Mouse (Mus musculus) heart, postnatal 0 days (tissue): Measurements from ENCODE around the gene Gper1. TPM values are rescaled to one million over a fixed set of nuclear protein-coding genes. Genes with fewer than 3 reads are reported as not detected.

ENCODE experiments used
- ATAC-seq: fragments of 200-750 bp; cut with Nextera tagmentation; 2 replicates; pipeline ENCODE4 v1.8.0; 2017; ENCODE audit warnings: low read depth, moderate number of reproducible peaks, moderate library complexity; ENCODE audit not compliant: insufficient read depth
- DNase-seq: peaks from one replicate; pipeline ENCODE4 v3.0.0-alpha.2; 2016; ENCODE audit warnings: low spot score
- H3K27ac ChIP-seq: fragments of 300-500 bp; sonication (generic); 2 replicates; pipeline ENCODE4 v1.5.1; 2014; ENCODE audit warnings: low read depth, mild to moderate bottlenecking
- H3K27me3 ChIP-seq: fragments of 300-500 bp; sonication (generic); 2 replicates; pipeline ENCODE4 v1.6.1; 2014; ENCODE audit warnings: low read length, mixed read lengths; ENCODE audit not compliant: control insufficient read depth, insufficient read depth
- H3K36me3 ChIP-seq: fragments of 300-500 bp; sonication (generic); replicated peaks from 2 replicates; pipeline ENCODE4 v1.6.1; 2014; ENCODE audit warnings: low read length, mixed read lengths; ENCODE audit not compliant: control insufficient read depth, insufficient read depth
- H3K4me1 ChIP-seq: fragments of 300-500 bp; sonication (generic); 2 replicates; pipeline ENCODE4 v1.6.1; 2014; ENCODE audit warnings: antibody characterized with exemption; ENCODE audit not compliant: control insufficient read depth, insufficient read depth
- H3K4me2 ChIP-seq: fragments of 300-500 bp; sonication (generic); 2 replicates; pipeline ENCODE4 v1.6.1; 2014; ENCODE audit warnings: low read depth, mild to moderate bottlenecking, low read length, moderate library complexity
- H3K4me3 ChIP-seq: fragments of 300-500 bp; sonication (generic); 2 replicates; pipeline ENCODE4 v1.5.1; 2014; ENCODE audit warnings: low read depth, low read length
- H3K9ac ChIP-seq: fragments of 300-500 bp; sonication (generic); replicated peaks from 2 replicates; pipeline ENCODE4 v1.6.1; 2014; ENCODE audit warnings: low read depth, low read length, mixed read lengths
- H3K9me3 ChIP-seq: fragments of 300-500 bp; sonication (generic); replicated peaks from 2 replicates; pipeline ENCODE4 v1.6.1; 2016; ENCODE audit warnings: low read length; ENCODE audit not compliant: control insufficient read depth
- CTCF ChIP-seq: IDR thresholded peaks from 2 replicates; pipeline ENCODE4 v1.5.1; 2016; ENCODE audit warnings: antibody characterized with exemption, control low read depth, low read depth
- EP300 ChIP-seq: IDR thresholded peaks from 2 replicates; pipeline ENCODE4 v1.6.1; 2016; ENCODE audit warnings: antibody characterized with exemption, low read depth
- WGBS: fragments of 180-500 bp; shearing (Covaris S2); extraction: QIAGEN DNeasy Blood & Tissue Kit; methylation state at CpG from one replicate; pipeline ENCODE4 v1.1.7; 2014; 5-methylcytosine and 5-hydroxymethylcytosine counted together
- polyA plus RNA-seq: library from polyadenylated mRNA; unstranded; fragments of >200 nt; fragmentation: Nextera tagmentation; extraction: Ambion mirVana; gene quantifications from 2 replicates; pipeline ENCODE4 v1.2.1, GENCODE M21; 2015
- total RNA-seq: library from RNA; depleted of rRNA; stranded (reverse); fragments of >200 nt; gene quantifications from 2 replicates; pipeline ENCODE4 v1.2.3, GENCODE M21; 2014; ENCODE audit warnings: low replicate concordance

The Gper1 gene
- total and polyA plus RNA-seq, 2 experiments from 2014 or later: 1.3 to 2.0 TPM

DNA sequence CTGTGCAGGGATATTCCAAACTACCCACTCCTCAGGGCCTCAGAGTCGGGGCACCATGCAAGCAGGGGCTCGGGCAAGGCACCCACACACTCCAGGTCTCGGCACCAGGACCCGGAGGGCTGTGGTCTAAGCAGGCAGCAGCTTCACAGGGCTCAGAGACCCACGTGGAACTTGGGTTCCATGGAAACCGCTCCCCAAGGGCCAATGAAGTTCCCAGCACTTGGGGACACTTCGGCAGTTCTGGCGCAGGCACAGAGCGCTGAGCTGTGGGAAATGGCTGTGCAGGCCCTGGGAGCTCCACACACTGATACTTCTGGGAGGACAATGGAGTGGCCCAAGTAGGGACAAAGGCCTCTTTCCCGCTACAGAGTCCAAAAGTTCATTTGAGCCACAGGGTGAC is 30.1 kb downstream of the Gper1 start:
- TF ChIP-seq CTCF (no peak), EP300 (no peak)
- Histone ChIP-seq H3K4me2 (no peak overlapping the region), H3K9ac (no peak overlapping the region), H3K9me3 (no peaks in the 10 kb centered on the region), H3K27ac (no peak overlapping the region), H3K4me3 (no peak overlapping the region), H3K27me3 (no peaks in the 10 kb centered on the region), H3K4me1 (peaks cover 6% of the 10 kb centered on the region; the same call in 1 of the 2 replicates), H3K36me3 (no peaks in the 10 kb centered on the region)
- no peak for ATAC-seq
- WGBS: 87% methylated on average over 10 of the region's 10 CpGs
- DNase-seq: no peak

DNA sequence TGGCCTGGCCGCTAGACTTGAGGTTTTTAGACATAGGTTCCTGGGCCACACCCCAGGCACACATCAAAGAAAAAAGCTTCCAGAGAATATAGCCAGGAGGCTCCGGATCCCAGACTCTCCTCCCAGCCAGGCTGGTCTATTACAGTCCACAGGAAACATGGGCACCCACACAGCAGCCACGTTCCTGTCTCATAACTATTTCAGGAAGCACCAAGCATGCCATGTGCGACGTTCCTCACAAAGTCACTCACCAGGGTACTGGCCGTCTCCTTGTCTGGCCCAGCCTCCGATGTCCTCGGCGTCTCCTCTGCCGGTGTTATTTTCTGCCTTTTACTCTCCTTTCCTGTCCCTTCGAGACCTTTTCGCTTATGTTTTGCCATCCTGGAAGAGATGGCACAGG is 32.2 kb downstream of the Gper1 start:
- TF ChIP-seq EP300 (no peak), CTCF (no peak)
- Histone ChIP-seq H3K36me3 (no peaks in the 10 kb centered on the region), H3K4me1 (0 out of 2 replicates have a peak, but pooled peaks cover 4% of the 10 kb centered on the region), H3K9ac (no peak overlapping the region), H3K4me2 (no peak overlapping the region), H3K4me3 (no peak overlapping the region), H3K27me3 (no peaks in the 10 kb centered on the region), H3K9me3 (no peaks in the 10 kb centered on the region), H3K27ac (no peak overlapping the region)
- no peak for DNase-seq
- no peak for ATAC-seq
- WGBS: 88% methylated on average over 12 of the region's 12 CpGs

DNA sequence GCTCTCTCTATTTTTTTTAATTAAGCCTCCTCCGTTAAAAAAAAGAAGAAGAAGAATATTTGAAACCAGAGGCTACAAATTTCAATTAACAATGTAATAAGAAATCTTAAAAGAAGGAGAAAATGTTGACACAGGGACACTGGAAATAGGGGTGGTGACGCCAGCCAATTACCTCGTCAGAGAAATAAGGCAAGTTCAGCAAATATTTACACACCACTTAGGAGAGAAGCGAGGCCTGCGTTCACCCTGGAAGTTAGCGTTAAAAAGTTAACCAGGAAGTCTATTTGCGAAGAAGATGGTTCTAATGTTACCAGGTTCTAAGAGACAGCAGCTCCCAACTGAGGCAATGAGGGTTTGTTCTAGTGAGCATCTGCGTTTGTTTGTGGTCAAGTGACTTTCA is 34.3 kb downstream of the Gper1 start:
- WGBS: 88% methylated on average over 8 of the region's 8 CpGs

DNA sequence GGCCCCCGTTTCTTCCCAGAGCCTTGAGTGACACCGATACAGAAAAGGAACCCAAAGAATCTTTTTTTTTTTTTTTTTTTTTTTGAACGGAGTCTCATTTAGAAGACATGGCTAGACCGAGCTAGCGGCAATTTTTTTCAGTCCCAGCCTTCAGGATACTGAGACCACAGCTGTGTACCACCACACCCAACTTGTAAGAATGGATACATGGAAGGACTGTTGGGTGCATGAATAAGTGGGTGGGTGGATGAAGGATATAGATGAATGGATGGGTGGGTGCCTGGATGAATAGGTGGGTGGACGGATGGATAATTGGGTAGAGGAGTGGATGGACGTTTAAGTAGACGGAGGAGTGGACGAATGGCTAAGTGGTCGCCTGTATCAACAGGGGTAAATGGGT is 37.0 kb downstream of the Gper1 start:
- Histone ChIP-seq H3K9ac (peak overlapping the region; percentile 44), H3K4me1 (peaks cover 7% of the 10 kb centered on the region; the same call in 1 of the 2 replicates), H3K4me2 (peak overlapping the region; percentile 84), H3K27me3 (no peaks in the 10 kb centered on the region), H3K9me3 (no peaks in the 10 kb centered on the region), H3K4me3 (peak overlapping the region; percentile 60), H3K27ac (no peak overlapping the region), H3K36me3 (no peaks in the 10 kb centered on the region)
- ATAC-seq: 0 out of 2 replicates have a peak, but pooled peaks have one; percentile 1
- DNase-seq: no peak
- TF ChIP-seq EP300 (no peak), CTCF (no peak)
- 8% methylated on average over 10 of the region's 10 CpGs for WGBS

More for the DNA sequence above, 34.3 kb downstream of the Gper1 start:
- no peak overlapping the region for H3K27ac ChIP-seq
- no peak overlapping the region for H3K9ac ChIP-seq
- no peaks in the 10 kb centered on the region for H3K36me3 ChIP-seq
- H3K4me1 ChIP-seq: peaks cover 7% of the 10 kb centered on the region; the same call in 1 of the 2 replicates
- no peak for ATAC-seq
- H3K9me3 ChIP-seq: no peaks in the 10 kb centered on the region
- no peak overlapping the region for H3K4me2 ChIP-seq
- DNase-seq: no peak
- H3K4me3 ChIP-seq: no peak overlapping the region
- H3K27me3 ChIP-seq: no peaks in the 10 kb centered on the region
- TF ChIP-seq EP300: no peak
- TF ChIP-seq CTCF: no peak

DNA sequence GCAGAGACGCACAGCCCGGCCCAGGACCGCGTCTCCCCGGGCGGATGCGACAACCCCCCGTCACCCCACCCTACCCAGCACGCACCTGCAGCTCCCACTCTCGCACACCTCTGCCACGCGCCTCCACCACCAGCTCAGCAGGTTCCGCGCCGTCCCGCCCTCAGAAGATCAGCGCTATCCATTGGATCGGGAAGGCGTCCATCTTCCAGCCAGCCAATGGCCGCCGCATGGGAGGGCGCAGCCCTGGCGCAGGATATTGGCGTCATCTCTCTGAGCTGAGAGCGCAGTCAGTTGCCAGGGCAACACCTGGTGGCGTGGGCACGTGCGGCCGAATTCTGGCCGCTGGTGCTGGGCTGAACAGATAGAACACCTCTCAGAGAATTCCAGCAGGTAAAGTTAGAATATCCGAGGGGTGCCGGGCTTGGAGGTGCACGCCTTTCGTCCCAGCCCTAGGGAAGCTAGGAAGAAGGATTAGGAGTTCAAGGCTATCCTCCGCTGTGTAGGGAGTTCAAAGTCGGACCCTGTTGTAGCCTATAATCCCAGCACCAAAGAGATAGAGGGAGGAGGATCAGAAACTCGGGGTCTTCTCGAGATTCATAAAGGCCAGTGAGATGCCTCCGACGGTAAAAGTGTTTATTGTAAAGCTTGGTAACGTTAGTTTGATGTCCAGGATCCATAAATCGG is 37.6 kb downstream of the Gper1 start, which contains the start of gene 3110082I17Rik:
Gene 3110082I17Rik, minus strand, starts transcription at position 144 of the 684 bp plus-strand sequence.
- WGBS: 6% methylated on average over 37 of the region's 42 CpGs
- peaks cover 7% of the 10 kb centered on the region; the same call in 1 of the 2 replicates for H3K4me1 ChIP-seq
- no peaks in the 10 kb centered on the region for H3K27me3 ChIP-seq
- peak; percentile 93 for DNase-seq
- TF ChIP-seq EP300: no peak
- no peak for TF ChIP-seq CTCF
- H3K9me3 ChIP-seq: no peaks in the 10 kb centered on the region
- H3K4me2 ChIP-seq: peak within 1 kb of the TSS; percentile 84
- peak within 1 kb of the TSS; percentile 44 for H3K9ac ChIP-seq
- no peaks in the 10 kb centered on the region for H3K36me3 ChIP-seq
- peak; percentile 99 for ATAC-seq
- peak within 1 kb of the TSS; percentile 60 for H3K4me3 ChIP-seq
- no peak within 1 kb of the TSS for H3K27ac ChIP-seq

DNA sequence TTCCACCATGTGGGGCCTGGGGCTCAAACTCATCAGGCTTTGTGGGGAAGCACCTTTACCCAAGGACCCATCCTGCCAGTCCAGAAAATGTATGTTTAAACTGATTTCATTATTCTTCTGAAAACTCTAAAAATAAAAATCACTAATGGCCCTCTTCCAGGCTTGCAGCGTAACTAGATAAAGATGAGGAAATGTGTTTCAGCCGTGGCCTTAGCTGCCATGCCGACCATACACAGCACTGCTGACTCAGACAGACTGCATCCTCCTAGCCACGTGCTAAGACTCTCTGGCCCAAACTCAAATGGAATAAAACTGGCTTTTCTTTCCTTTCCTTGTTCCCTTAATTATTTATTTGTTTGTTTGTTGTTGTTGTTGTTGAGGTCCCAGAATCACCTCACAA is 41.9 kb downstream of the Gper1 start:
- Histone ChIP-seq H3K9ac (no peak overlapping the region), H3K4me3 (no peak overlapping the region), H3K4me2 (no peak overlapping the region), H3K27ac (no peak overlapping the region), H3K27me3 (no peaks in the 10 kb centered on the region), H3K4me1 (peaks cover 5% of the 10 kb centered on the region; the same call in 1 of the 2 replicates), H3K36me3 (no peaks in the 10 kb centered on the region), H3K9me3 (no peaks in the 10 kb centered on the region)
- DNase-seq (no peak), ATAC-seq (no peak)
- no peak for TF ChIP-seq EP300
- TF ChIP-seq CTCF: no peak
- WGBS: 38% methylated on average over 4 of the region's 4 CpGs
